Mouse (Mus musculus): Measurements from ENCODE around the gene Trim26. TPM values are rescaled to one million over a fixed set of nuclear protein-coding genes. Genes with fewer than 3 reads are reported as not detected.

Gene Trim26
- total and polyA plus RNA-seq, 3 experiments: 17.0 to 19.3 (median 19.1) TPM

- 62% methylated on average over 5 of the region's 5 CpGs for WGBS
- TF ChIP-seq POLR2A (IDR thresholded peaks at IDR 0.05; ENCODE audit: insufficient read depth, low read depth, low read length): no peak
- DNase-seq: no peak
- intact Hi-C loops (cut with DNase I): no loop called here
- no peaks in the 10 kb centered on the region for H3K27me3 ChIP-seq (ENCODE audit: control insufficient read depth, insufficient read depth, low read length)
- H3K9ac ChIP-seq (ENCODE audit: low read depth, low read length): no peak overlapping the region
- H3K4me3 ChIP-seq: no peak overlapping the region
- H3K4me1 ChIP-seq (ENCODE audit: control insufficient read depth, insufficient read depth, low read length): no peaks in the 10 kb centered on the region
- no peak overlapping the region for H3K27ac ChIP-seq
- H3K36me3 ChIP-seq (ENCODE audit: control insufficient read depth, insufficient read depth, low read length): peaks cover 3% of the 10 kb centered on the region; the same call in 1 of the 2 replicates
- no peaks in the 10 kb centered on the region for H3K79me2 ChIP-seq (replicated peaks; ENCODE audit: control insufficient read depth, insufficient read depth, low read length)
Measured at GRCm38 (mm10) chr17:36851627-36852026, 14.7 kb downstream of the Trim26 start.

GRCm38 (mm10) chr17:36855484-36855883, 18.6 kb downstream of the Trim26 start:
- no peak for DNase-seq
- intact Hi-C loops (cut with DNase I): no loop called here
- TF ChIP-seq EP300 (IDR thresholded peaks at IDR 0.05; ENCODE audit: insufficient read depth, low read depth, low read length) (no peak), POLR2A (IDR thresholded peaks at IDR 0.05; ENCODE audit: insufficient read depth, low read depth, low read length) (no peak), CTCF (IDR thresholded peaks at IDR 0.05) (no peak)
- no peak overlapping the region for H3K9ac ChIP-seq (ENCODE audit: low read depth, low read length)
- H3K4me3 ChIP-seq: no peak overlapping the region
- 89% methylated on average over 3 of the region's 3 CpGs for WGBS
- H3K27ac ChIP-seq: no peak overlapping the region
- H3K36me3 ChIP-seq (ENCODE audit: control insufficient read depth, insufficient read depth, low read length): peaks cover 3% of the 10 kb centered on the region; the same call in 1 of the 2 replicates
- H3K79me2 ChIP-seq (replicated peaks; ENCODE audit: control insufficient read depth, insufficient read depth, low read length): no peaks in the 10 kb centered on the region
- no peaks in the 10 kb centered on the region for H3K27me3 ChIP-seq (ENCODE audit: control insufficient read depth, insufficient read depth, low read length)
- no peaks in the 10 kb centered on the region for H3K4me1 ChIP-seq (ENCODE audit: control insufficient read depth, insufficient read depth, low read length)

GRCm38 (mm10) chr17:36856236-36856635, 19.3 kb downstream of the Trim26 start:
- WGBS: 86% methylated on average over 4 of the region's 4 CpGs
- Histone ChIP-seq H3K79me2 (replicated peaks; ENCODE audit: control insufficient read depth, insufficient read depth, low read length) (no peaks in the 10 kb centered on the region), H3K9ac (ENCODE audit: low read depth, low read length) (no peak overlapping the region), H3K27ac (no peak overlapping the region), H3K27me3 (ENCODE audit: control insufficient read depth, insufficient read depth, low read length) (no peaks in the 10 kb centered on the region), H3K4me1 (ENCODE audit: control insufficient read depth, insufficient read depth, low read length) (no peaks in the 10 kb centered on the region), H3K36me3 (ENCODE audit: control insufficient read depth, insufficient read depth, low read length) (no peaks in the 10 kb centered on the region), H3K4me3 (no peak overlapping the region)
- intact Hi-C loops (cut with DNase I): no loop called here
- TF ChIP-seq POLR2A (IDR thresholded peaks at IDR 0.05; ENCODE audit: insufficient read depth, low read depth, low read length) (no peak), CTCF (IDR thresholded peaks at IDR 0.05) (no peak), EP300 (IDR thresholded peaks at IDR 0.05; ENCODE audit: insufficient read depth, low read depth, low read length) (no peak)
- no peak for DNase-seq

- no peaks in the 10 kb centered on the region for H3K36me3 ChIP-seq (ENCODE audit: control insufficient read depth, insufficient read depth, low read length)
- H3K27me3 ChIP-seq (ENCODE audit: control insufficient read depth, insufficient read depth, low read length): no peaks in the 10 kb centered on the region; the same call in 1 of the 2 replicates
Measured at GRCm38 (mm10) chr17:36858181-36858580, 21.2 kb downstream of the Trim26 start.

GRCm38 (mm10) chr17:36861680-36862079, 24.7 kb downstream of the Trim26 start:
- H3K36me3 ChIP-seq (ENCODE audit: control insufficient read depth, insufficient read depth, low read length): no peaks in the 10 kb centered on the region
- no peak overlapping the region for H3K4me3 ChIP-seq
- H3K27ac ChIP-seq: no peak overlapping the region
- DNase-seq: no peak
- H3K4me1 ChIP-seq (ENCODE audit: control insufficient read depth, insufficient read depth, low read length): no peaks in the 10 kb centered on the region
- 39% methylated on average over 2 of the region's 2 CpGs for WGBS
- H3K9ac ChIP-seq (ENCODE audit: low read depth, low read length): no peak overlapping the region
- peaks cover 3% of the 10 kb centered on the region for H3K27me3 ChIP-seq (ENCODE audit: control insufficient read depth, insufficient read depth, low read length)
- TF ChIP-seq POLR2A (IDR thresholded peaks at IDR 0.05; ENCODE audit: insufficient read depth, low read depth, low read length): no peak
- TF ChIP-seq EP300 (IDR thresholded peaks at IDR 0.05; ENCODE audit: insufficient read depth, low read depth, low read length): no peak
- TF ChIP-seq CTCF (IDR thresholded peaks at IDR 0.05): no peak
- no peaks in the 10 kb centered on the region for H3K79me2 ChIP-seq (replicated peaks; ENCODE audit: control insufficient read depth, insufficient read depth, low read length)
- intact Hi-C loops (cut with DNase I): no loop called here

More at GRCm38 (mm10) chr17:36858181-36858580, 21.2 kb downstream of the Trim26 start:
- Histone ChIP-seq H3K27ac (no peak overlapping the region), H3K79me2 (replicated peaks; ENCODE audit: control insufficient read depth, insufficient read depth, low read length) (no peaks in the 10 kb centered on the region), H3K9ac (ENCODE audit: low read depth, low read length) (no peak overlapping the region), H3K4me3 (no peak overlapping the region), H3K4me1 (ENCODE audit: control insufficient read depth, insufficient read depth, low read length) (no peaks in the 10 kb centered on the region)
- no peak for DNase-seq
- intact Hi-C loops (cut with DNase I): no loop called here
- TF ChIP-seq EP300 (IDR thresholded peaks at IDR 0.05; ENCODE audit: insufficient read depth, low read depth, low read length): no peak
- TF ChIP-seq POLR2A (IDR thresholded peaks at IDR 0.05; ENCODE audit: insufficient read depth, low read depth, low read length): no peak
- no peak for TF ChIP-seq CTCF (IDR thresholded peaks at IDR 0.05)
- 71% methylated on average over 3 of the region's 3 CpGs for WGBS

- H3K27me3 ChIP-seq (ENCODE audit: control insufficient read depth, insufficient read depth, low read length): peaks cover 9% of the 10 kb centered on the region
- TF ChIP-seq CTCF (IDR thresholded peaks at IDR 0.05) (no peak), EP300 (IDR thresholded peaks at IDR 0.05; ENCODE audit: insufficient read depth, low read depth, low read length) (no peak), POLR2A (IDR thresholded peaks at IDR 0.05; ENCODE audit: insufficient read depth, low read depth, low read length) (no peak)
- WGBS: 16% methylated on average over 29 of the region's 29 CpGs
- no peak within 1 kb of the TSS for H3K27ac ChIP-seq
- no peaks in the 10 kb centered on the region for H3K79me2 ChIP-seq (replicated peaks; ENCODE audit: control insufficient read depth, insufficient read depth, low read length)
- no peak within 1 kb of the TSS for H3K9ac ChIP-seq (ENCODE audit: low read depth, low read length)
- H3K4me3 ChIP-seq: no peak within 1 kb of the TSS
- no peak for DNase-seq
- no peaks in the 10 kb centered on the region for H3K36me3 ChIP-seq (ENCODE audit: control insufficient read depth, insufficient read depth, low read length)
- no peaks in the 10 kb centered on the region for H3K4me1 ChIP-seq (ENCODE audit: control insufficient read depth, insufficient read depth, low read length)
- intact Hi-C loops (cut with DNase I): no loop called here
Measured at GRCm38 (mm10) chr17:36866719-36867527, 30.0 kb downstream of the Trim26 start, which contains the start of gene Trim15. TSS of gene Trim15 (minus strand) at chr17:36867210.

Measured in heart, adult 2 months (tissue).